In the genomic region with DNA sequence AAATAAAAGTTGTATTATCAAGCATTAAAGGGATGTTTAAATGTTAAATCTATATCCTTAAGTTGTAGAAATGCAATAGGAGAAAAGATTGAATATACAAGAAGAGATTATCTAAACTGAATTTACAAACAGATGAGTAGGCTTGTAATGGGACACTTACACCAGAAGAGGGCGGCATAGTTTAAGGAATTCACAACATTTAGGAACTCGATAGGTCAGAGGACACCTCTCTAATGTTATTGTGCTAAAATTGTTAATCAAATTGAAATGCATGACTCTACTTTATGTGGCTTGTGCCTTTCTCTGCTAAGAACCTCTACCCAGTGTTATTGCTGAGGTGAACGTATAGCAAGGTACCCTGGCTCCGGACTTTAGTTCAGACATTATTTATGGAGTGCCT, we compare ENCODE assay signal across 8 mouse cellular contexts.
A peak's percentile ranks its signal among the peaks of the same experiment; 100 is the strongest.
DNase-seq lines count a peak whose midpoint lies in the region; TF ChIP-seq lines count a peak whose summit lies in the region.

No protein-coding gene starts in this region.

- no peaks in the 10 kb centered on the region for H3K4me1 ChIP-seq in E14TG2a.4 (replicated peaks; ENCODE audit: low read depth, low read length)
- H3K4me1 ChIP-seq in embryonic facial prominence, embryonic 10.5 days: no peaks in the 10 kb centered on the region

- 41% methylated on average over 4 of the region's 4 CpGs for WGBS in embryonic facial prominence, embryonic 10.5 days

- H3K9me3 ChIP-seq in E14TG2a.4 (ENCODE audit: low read length): no peaks in the 10 kb centered on the region
- H3K9me3 ChIP-seq in embryonic facial prominence, embryonic 10.5 days: no peaks in the 10 kb centered on the region

- no peak overlapping the region for H3K4me3 ChIP-seq in E14TG2a.4 (replicated peaks; ENCODE audit: low read length)
- H3K4me3 ChIP-seq in embryonic facial prominence, embryonic 10.5 days: no peak overlapping the region

- peak; percentile 43 to 45 for DNase-seq in cerebellum, adult 18-20 months
- DNase-seq in cerebellum, postnatal 4 days (ENCODE audit: low spot score in 2 of 2): no peak
- peak; percentile 17 for DNase-seq in embryonic facial prominence, embryonic 10.5 days (ENCODE audit: low spot score)
- peak; percentile 16 for DNase-seq in kidney, postnatal 14 days
- DNase-seq in retina, embryonic 14.5 days (ENCODE audit: low spot score): peak; percentile 79
- DNase-seq in thymus, postnatal 4 days: no peak
- DNase-seq in thymus, postnatal 36 days: no peak

- H3K27ac ChIP-seq in embryonic facial prominence, embryonic 10.5 days (replicated peaks): no peak overlapping the region

- H3K36me3 ChIP-seq in E14TG2a.4 (ENCODE audit: insufficient read depth, low read length): no peaks in the 10 kb centered on the region
- H3K36me3 ChIP-seq in embryonic facial prominence, embryonic 10.5 days (replicated peaks): no peaks in the 10 kb centered on the region

- peaks cover 4% of the 10 kb centered on the region; the same call in 1 of the 2 replicates for H3K27me3 ChIP-seq in E14TG2a.4 (ENCODE audit: insufficient read depth, low read length)
- no peaks in the 10 kb centered on the region for H3K27me3 ChIP-seq in embryonic facial prominence, embryonic 10.5 days (replicated peaks; ENCODE audit: low read depth, poor library complexity, severe bottlenecking)

- TF ChIP-seq CTCF in E14TG2a.4 (conservative IDR thresholded peaks at IDR 0.05; ENCODE audit: low read length): peak; percentile 47

Comparison
In these comparisons a context has a peak if more than half of its experiments do, and no peak if none do; other contexts are left out.
1. DNase-seq: peak in cerebellum, adult 18-20 months (2 of 2), embryonic facial prominence, embryonic 10.5 days (single experiment), kidney, postnatal 14 days (single experiment) and retina, embryonic 14.5 days (single experiment); none in cerebellum, postnatal 4 days (0 of 2), thymus, postnatal 4 days (single experiment) and thymus, postnatal 36 days (0 of 2).